8 mouse cellular contexts compared by ENCODE assay signal in the genomic region with DNA sequence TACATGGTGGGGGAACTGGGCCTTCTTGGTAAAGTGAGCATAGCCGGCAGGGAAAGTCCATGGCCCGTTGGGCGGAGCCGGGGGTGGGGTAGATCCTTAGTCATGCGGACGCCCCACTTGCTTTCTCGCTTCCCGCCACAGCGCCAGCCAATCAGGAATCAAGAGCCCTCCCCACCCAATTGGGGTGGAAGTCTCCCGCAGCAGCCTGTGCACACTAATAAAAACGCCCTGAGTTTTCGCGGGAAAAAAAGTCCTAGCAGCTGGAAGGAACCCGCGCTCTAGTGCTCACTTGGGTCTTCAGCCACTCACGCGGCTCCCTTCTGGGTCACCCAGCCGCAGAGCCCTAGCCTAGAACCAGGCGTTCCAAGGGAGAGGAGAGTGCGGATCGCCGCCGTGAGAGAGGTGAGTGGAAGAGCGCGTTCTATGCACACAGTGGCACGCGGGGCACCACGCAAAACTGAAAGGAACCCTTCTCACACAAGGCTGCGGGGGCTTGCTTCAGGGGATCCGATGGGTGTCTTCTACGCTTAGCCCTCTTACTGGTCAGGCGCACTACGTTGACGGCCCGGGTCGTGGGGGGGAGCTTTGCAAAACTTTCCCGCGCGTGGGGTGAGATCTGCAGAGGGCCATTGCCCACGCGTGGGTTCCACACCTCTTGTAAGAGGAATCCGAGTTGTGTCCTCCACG. TPM values are rescaled to one million over a fixed set of nuclear protein-coding genes. Genes with fewer than 3 reads are reported as not detected.
A peak's percentile ranks its signal among the peaks of the same experiment; 100 is the strongest.
DNase-seq lines count a peak whose midpoint lies in the region; ATAC-seq and TF ChIP-seq lines count a peak whose summit lies in the region.

A gene (plus strand): TSS at position 162 of the 687 bp plus-strand sequence.

- H3K9me3 ChIP-seq in liver, embryonic 14.5 days (ENCODE audit: control insufficient read depth, low read length), result no peaks in the 10 kb centered on the region

- H3K36me3 ChIP-seq in liver, embryonic 14.5 days (replicated peaks; ENCODE audit: control insufficient read depth, insufficient read depth, low read depth), result peaks cover 36% of the 10 kb centered on the region

- peak; percentile 59 to 77 for DNase-seq in cerebellum, postnatal 10 days
- no peak for DNase-seq in cerebellum, adult 8-10 months
- DNase-seq in gastrocnemius, postnatal 10 days, result peak; percentile 74
- peak; percentile 81 for DNase-seq in hindlimb bud, embryonic 11.5 days (ENCODE audit: extremely low spot score, low read depth, low spot score)
- DNase-seq in liver, embryonic 14.5 days (ENCODE audit: low read depth in 3 of 3, low spot score in 3 of 3), result peak; percentile 96 to 97 (median 96)
- DNase-seq in natural killer cell, adult 2 months (ENCODE audit: low spot score in 2 of 2), result peak; percentile 44 to 58
- peak; percentile 83 for DNase-seq in thymus, postnatal 0 days (ENCODE audit: low spot score)

- peak within 1 kb of the TSS; percentile 88 for H3K4me2 ChIP-seq in liver, embryonic 14.5 days (ENCODE audit: low read depth)

- peak; percentile 85 for ATAC-seq in liver, embryonic 14.5 days (ENCODE audit: insufficient read depth)

- no peak; the same call in 1 of the 2 replicates for TF ChIP-seq EP300 in liver, embryonic 14.5 days (IDR thresholded peaks at IDR 0.05; ENCODE audit: low read depth)

- peaks cover 10% of the 10 kb centered on the region for H3K4me1 ChIP-seq in brown adipose tissue, adult 24 weeks (ENCODE audit: control insufficient read depth, insufficient read depth, insufficient read length, low read length)
- H3K4me1 ChIP-seq in liver, embryonic 14.5 days (replicated peaks; ENCODE audit: control insufficient read depth in 2 of 2, insufficient read depth in 2 of 2, low read length in 1 of 2), result peaks cover 16 to 26% of the 10 kb centered on the region in 2 experiments

- peak within 1 kb of the TSS; percentile 65 for H3K27ac ChIP-seq in brown adipose tissue, adult 24 weeks (replicated peaks; ENCODE audit: low read depth, low read length)
- H3K27ac ChIP-seq in liver, embryonic 14.5 days, result peak within 1 kb of the TSS; percentile 93

- H3K4me3 ChIP-seq in brown adipose tissue, adult 24 weeks (ENCODE audit: insufficient read depth, low read depth, low read length), result peak within 1 kb of the TSS; percentile 68
- peak within 1 kb of the TSS; percentile 80 to 88 for H3K4me3 ChIP-seq in liver, embryonic 14.5 days (ENCODE audit: insufficient read depth in 1 of 2, low read depth in 2 of 2, low read length in 2 of 2)

- WGBS in liver, embryonic 14.5 days (ENCODE audit: insufficient replicate concordance), result under 1% methylated on average over 43 of the region's 43 CpGs

- peak within 1 kb of the TSS; percentile 88 for H3K9ac ChIP-seq in liver, embryonic 14.5 days (replicated peaks)

- no peak for TF ChIP-seq CTCF in liver, embryonic 14.5 days (IDR thresholded peaks at IDR 0.05; ENCODE audit: low read depth)

- no peaks in the 10 kb centered on the region for H3K27me3 ChIP-seq in liver, embryonic 14.5 days (ENCODE audit: control insufficient read depth, insufficient read depth, low read length)

RNA-seq across cellular contexts. Expression of the gene that starts here (rescaled TPM):
- polyA plus RNA-seq in brown adipose tissue, adult 24 weeks (2012; ENCODE audit: insufficient read depth, insufficient read length, missing spikeins), result 2.7 and 3.3 TPM in 2 replicates
- total RNA-seq in gastrocnemius, postnatal 10 days (2021), result 10 to 100 TPM; 14.4 to 20.3 TPM
- polyA plus RNA-seq in liver, embryonic 14.5 days (2012; rRNA removed), result 72.6 and 86.2 TPM in 2 replicates
- 76.0 and 90.8 TPM in 2 replicates for polyA plus RNA-seq in liver, embryonic 14.5 days (2014; fragmentation: Nextera tagmentation; extraction: Ambion mirVana)
- 234 and 264 TPM in 2 replicates for polyA plus RNA-seq in thymus, postnatal 0 days (2015; fragmentation: Nextera tagmentation; extraction: Ambion mirVana)

Comparison
In these comparisons a context has a peak if more than half of its experiments do, and no peak if none do; other contexts are left out.
1. RNA of the gene that starts here (polyA plus RNA-seq): 234 to 264 TPM in thymus, postnatal 0 days and 72.6 to 90.8 TPM in liver, embryonic 14.5 days; 2.7 to 3.3 TPM in brown adipose tissue, adult 24 weeks; every median in the first group is over 10 times any median in the second.